Mouse (Mus musculus) CH12.LX (cell line): ENCODE results near the gene Emp1. TPM values are rescaled to one million over a fixed set of nuclear protein-coding genes. Genes with fewer than 3 reads are reported as not detected.

Source experiments
- DNase-seq: peaks from one replicate; pipeline ENCODE4 v3.0.0-alpha.2; 2013; ENCODE audit errors: extremely low read depth
- H3K27ac ChIP-seq: 2 replicates; pipeline ENCODE4 v1.5.1; 2012; ENCODE audit warnings: low read depth, mild to moderate bottlenecking, control low read depth, moderate library complexity; ENCODE audit not compliant: insufficient read depth
- H3K27me3 ChIP-seq: replicated peaks from 2 replicates; pipeline ENCODE3; 2012; ENCODE audit warnings: inconsistent platforms
- H3K36me3 ChIP-seq, 2 experiments: replicated peaks in 1 of 2; 2 replicates each; pipeline versions ENCODE3 to v1.6.1; 2012; ENCODE audit warnings: inconsistent platforms in 1 of 2, low read length in 1 of 2, mild to moderate bottlenecking in 1 of 2, mixed read lengths in 1 of 2, moderate library complexity in 1 of 2; ENCODE audit not compliant: control insufficient read depth in 1 of 2, insufficient read depth in 1 of 2
- H3K4me1 ChIP-seq, 2 experiments: 2 replicates each; pipeline ENCODE4 v1.6.1; 2012; ENCODE audit warnings: inconsistent platforms in 1 of 2, moderate library complexity in 1 of 2; ENCODE audit not compliant: insufficient read depth in 2 of 2, control insufficient read depth in 1 of 2
- H3K4me2 ChIP-seq: 2 replicates; pipeline ENCODE4 v1.6.1; 2012; ENCODE audit warnings: low read depth, mild to moderate bottlenecking, control low read depth; ENCODE audit not compliant: poor library complexity, insufficient read depth, severe bottlenecking
- H3K4me3 ChIP-seq, 3 experiments: fragments of 150-350 bp in 1 of 3; sonication (generic) in 1 of 3; replicated peaks in 1 of 3; 2 replicates each; pipeline versions ENCODE3 to v1.5.1; 2011 to 2012; ENCODE audit warnings: low read depth in 2 of 3, low read length in 2 of 3, mild to moderate bottlenecking in 2 of 3, moderate library complexity in 2 of 3, control low read depth in 1 of 3, improper control_type of control experiment in 1 of 3, inconsistent platforms in 1 of 3, mixed read lengths in 1 of 3; ENCODE audit not compliant: poor library complexity in 1 of 3
- H3K79me2 ChIP-seq: replicated peaks from 2 replicates; pipeline ENCODE4 v1.6.1; 2012; ENCODE audit warnings: mild to moderate bottlenecking, moderate library complexity; ENCODE audit not compliant: control insufficient read depth, poor library complexity, insufficient read depth, severe bottlenecking; ENCODE audit errors: extremely low read depth
- H3K9ac ChIP-seq: 2 replicates; pipeline ENCODE4 v1.6.1; 2012; ENCODE audit warnings: low read depth, mild to moderate bottlenecking, control low read depth, moderate library complexity; ENCODE audit not compliant: insufficient read depth
- H3K9me3 ChIP-seq: replicated peaks from 2 replicates; pipeline ENCODE3; 2012; ENCODE audit warnings: low read length, inconsistent platforms, mixed read lengths
- BHLHE40 ChIP-seq: IDR thresholded peaks from 2 replicates; pipeline ENCODE4 v1.6.1; 2011; ENCODE audit warnings: mild to moderate bottlenecking, low read depth, low read length, improper control_type of control experiment
- CHD1 ChIP-seq: IDR thresholded peaks from 2 replicates; pipeline ENCODE4 v1.6.1; 2012; ENCODE audit warnings: low read depth, low read length, improper control_type of control experiment, inconsistent platforms
- CHD2 ChIP-seq: IDR thresholded peaks from 2 replicates; pipeline ENCODE4 v1.6.1; 2011; ENCODE audit warnings: low read length, improper control_type of control experiment
- CTCF ChIP-seq, 2 experiments: IDR thresholded peaks in 1 of 2; conservative IDR thresholded peaks in 1 of 2; 2 replicates each; pipeline ENCODE4 v1.5.1; 2011 to 2012; ENCODE audit warnings: low read depth in 2 of 2, low read length in 2 of 2, improper control_type of control experiment in 1 of 2, inconsistent platforms in 1 of 2, mild to moderate bottlenecking in 1 of 2, moderate library complexity in 1 of 2
- E2F4 ChIP-seq: IDR thresholded peaks from 2 replicates; pipeline ENCODE4 v1.6.1; 2011; ENCODE audit warnings: low read depth, low read length, improper control_type of control experiment; ENCODE audit not compliant: insufficient replicate concordance
- EP300 ChIP-seq: IDR thresholded peaks from 2 replicates; pipeline ENCODE4 v1.6.1; 2011; ENCODE audit warnings: low read length, improper control_type of control experiment
- ETS1 ChIP-seq: conservative IDR thresholded peaks from 2 replicates; pipeline ENCODE4 v1.6.1; 2012; ENCODE audit warnings: low read depth, mild to moderate bottlenecking, inconsistent platforms, low read length, improper control_type of control experiment, moderate library complexity
- GABPA ChIP-seq: IDR thresholded peaks from 2 replicates; pipeline ENCODE4 v1.6.1; 2012; ENCODE audit warnings: low read depth, low read length, improper control_type of control experiment, inconsistent platforms; ENCODE audit not compliant: insufficient replicate concordance
- HCFC1 ChIP-seq: IDR thresholded peaks from 2 replicates; pipeline ENCODE4 v1.6.1; 2012; ENCODE audit warnings: low read depth, mild to moderate bottlenecking, inconsistent platforms, low read length, improper control_type of control experiment
- IRF4 ChIP-seq: IDR thresholded peaks from 2 replicates; pipeline ENCODE4 v1.6.1; 2014; ENCODE audit warnings: low read depth, mild to moderate bottlenecking, inconsistent platforms, low read length, improper control_type of control experiment
- JUND ChIP-seq: conservative IDR thresholded peaks from 2 replicates; pipeline ENCODE4 v1.6.1; 2011; ENCODE audit warnings: low read depth, low read length, improper control_type of control experiment
- MAX ChIP-seq: IDR thresholded peaks from 2 replicates; pipeline ENCODE4 v1.6.1; 2011; ENCODE audit warnings: low read length, improper control_type of control experiment
- MXI1 ChIP-seq: IDR thresholded peaks from 2 replicates; pipeline ENCODE4 v1.6.1; 2011; ENCODE audit warnings: mild to moderate bottlenecking, low read depth, low read length, improper control_type of control experiment
- NELFE ChIP-seq: IDR thresholded peaks from 2 replicates; pipeline ENCODE4 v1.6.1; 2011; ENCODE audit warnings: low read depth, low read length, improper control_type of control experiment
- PAX5 ChIP-seq: IDR thresholded peaks from 2 replicates; pipeline ENCODE4 v1.6.1; 2012; ENCODE audit warnings: low read length, inconsistent platforms, mixed read lengths
- POLR2A ChIP-seq: IDR thresholded peaks from 2 replicates; pipeline ENCODE4 v1.6.1; 2011; ENCODE audit warnings: low read depth, mild to moderate bottlenecking, improper control_type of control experiment, low read length
- RAD21 ChIP-seq: IDR thresholded peaks from 2 replicates; pipeline ENCODE4 v1.6.1; 2011; ENCODE audit warnings: low read depth, mild to moderate bottlenecking, low read length, improper control_type of control experiment, moderate library complexity
- RCOR1 ChIP-seq: conservative IDR thresholded peaks from 2 replicates; pipeline ENCODE4 v1.6.1; 2012; ENCODE audit warnings: low read depth, mild to moderate bottlenecking, inconsistent platforms, low read length, improper control_type of control experiment
- TBP ChIP-seq: conservative IDR thresholded peaks from 2 replicates; pipeline ENCODE4 v1.6.1; 2011; ENCODE audit warnings: low read depth, low read length, improper control_type of control experiment
- TCF12 ChIP-seq: IDR thresholded peaks from 2 replicates; pipeline ENCODE4 v1.6.1; 2014; ENCODE audit warnings: low read depth, mild to moderate bottlenecking, inconsistent platforms, low read length, improper control_type of control experiment
- UBTF ChIP-seq: IDR thresholded peaks from 2 replicates; pipeline ENCODE4 v1.6.1; 2012; ENCODE audit warnings: low read depth, mild to moderate bottlenecking, inconsistent platforms, low read length, improper control_type of control experiment, moderate library complexity
- ZC3H11A ChIP-seq: IDR thresholded peaks from 2 replicates; pipeline ENCODE4 v1.6.1; 2012; ENCODE audit warnings: low read depth, mild to moderate bottlenecking, inconsistent platforms, low read length, improper control_type of control experiment
- ZKSCAN1 ChIP-seq: IDR thresholded peaks from 2 replicates; pipeline ENCODE4 v1.6.1; 2012; ENCODE audit warnings: low read depth, inconsistent platforms, low read length, improper control_type of control experiment, borderline replicate concordance
- ZMIZ1 ChIP-seq: IDR thresholded peaks from 2 replicates; pipeline ENCODE4 v1.6.1; 2012; ENCODE audit warnings: low read depth, mild to moderate bottlenecking, inconsistent platforms, low read length, improper control_type of control experiment
- ZNF384 ChIP-seq: IDR thresholded peaks from 2 replicates; pipeline ENCODE4 v1.6.1; 2012; ENCODE audit warnings: low read depth, low read length, improper control_type of control experiment, inconsistent platforms
- dilution Hi-C: fragments of 300-500 bp; cut with MboI; formaldehyde crosslinking; loops from 2 replicates; pipeline ENCODE4 v1.14.3; 2020; ENCODE audit warnings: low sequenced_read_pairs; ENCODE audit not compliant: extremely low pct_unique_long_range_greater_than_20kb, extremely low pct_ligation_motif_present
- in situ Hi-C: fragments of 300-500 bp; cut with MboI; formaldehyde crosslinking; loops from 3 replicates; pipeline ENCODE4 v1.14.3; 2019; ENCODE audit warnings: low sequenced_read_pairs, low pct_ligation_motif_present, low pct_unique_long_range_greater_than_20kb, mixed read lengths
- polyA plus RNA-seq: library from polyadenylated mRNA; unstranded; fragments of >175 nt; gene quantifications from 2 replicates; pipeline ENCODE4 v1.2.1, GENCODE M21; 2012; ENCODE audit warnings: low read depth; ENCODE audit not compliant: insufficient read length
- total RNA-seq, 2 experiments: library from RNA; depleted of rRNA; stranded (reverse); fragments of 300-350 nt in 1 of 2; fragments of >200 nt in 1 of 2; gene quantifications; 2 replicates each; pipeline ENCODE4 v1.2.3; 2012 to 2014

Gene Emp1
- total and polyA plus RNA-seq, 3 experiments = 1.9 to 11.3 (median 7.0) TPM

DNA sequence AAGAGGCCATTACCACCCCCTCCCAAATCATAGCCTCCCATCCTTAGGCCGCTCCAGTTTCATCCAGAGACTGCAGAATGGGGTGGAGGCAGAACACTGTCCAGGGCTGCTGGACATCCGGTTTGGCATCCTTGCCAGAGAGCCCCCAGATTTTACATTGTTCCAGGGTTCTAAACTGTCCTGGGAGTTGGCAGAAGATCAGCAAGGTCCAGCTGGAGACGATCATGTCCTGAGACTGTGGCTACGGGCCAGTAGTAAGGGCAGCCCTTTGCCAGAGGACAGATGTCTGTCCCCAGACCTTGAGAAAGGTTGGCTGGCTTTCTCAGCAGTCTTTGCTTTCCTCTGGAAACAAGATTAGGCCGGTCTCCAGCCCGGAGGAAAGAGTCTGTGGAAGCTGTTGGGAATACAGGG is 2.6 kb downstream of the Emp1 start:
- Histone ChIP-seq H3K27ac (no peak overlapping the region), H3K27me3 (no peaks in the 10 kb centered on the region), H3K79me2 (no peaks in the 10 kb centered on the region), H3K36me3 (no peaks in the 10 kb centered on the region), H3K9ac (no peak overlapping the region), H3K4me3 (no peak overlapping the region), H3K4me1 (peaks cover 0 to 32% of the 10 kb centered on the region in 2 experiments; a peak in 3 of 4 replicates), H3K9me3 (no peaks in the 10 kb centered on the region), H3K4me2 (no peak overlapping the region)
- dilution Hi-C loops = no loop called here
- in situ Hi-C loops = loop anchor here (10.0 kb wide), 1 partner anchor 190 kb away; no protein-coding TSS in a partner anchor
- no peak for DNase-seq
- no peak for TF ChIP-seq CHD1

DNA sequence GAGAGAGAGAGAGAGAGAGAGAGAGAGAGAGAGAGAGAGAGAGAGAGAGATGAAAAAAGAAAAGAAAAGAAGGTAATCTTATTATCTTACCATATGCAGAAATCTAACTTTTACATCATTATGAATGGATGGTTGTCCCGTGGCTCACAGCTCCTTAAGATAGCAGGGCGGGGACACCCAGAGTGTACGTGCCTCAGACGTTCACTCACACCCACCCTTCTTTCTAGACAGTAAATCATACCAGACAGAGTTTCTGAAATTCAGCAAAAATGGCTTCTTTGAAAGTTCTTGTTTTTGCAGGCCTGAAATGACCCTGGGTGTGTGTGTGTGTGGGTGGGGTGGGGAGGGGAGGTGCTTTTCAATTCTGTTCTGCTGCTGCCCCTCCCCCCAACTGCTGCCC is 3.3 kb downstream of the Emp1 start:
- Histone ChIP-seq H3K27ac (no peak overlapping the region), H3K79me2 (no peaks in the 10 kb centered on the region), H3K4me3 (no peak overlapping the region), H3K36me3 (no peaks in the 10 kb centered on the region), H3K9me3 (no peaks in the 10 kb centered on the region), H3K9ac (no peak overlapping the region), H3K4me1 (peaks cover 0 to 25% of the 10 kb centered on the region in 2 experiments; a peak in 3 of 4 replicates), H3K4me2 (no peak overlapping the region)
- no peak for DNase-seq
- dilution Hi-C loops = no loop called here
- in situ Hi-C loops = loop anchor here (10.0 kb wide), 1 partner anchor 191 kb away; no protein-coding TSS in a partner anchor
- no peak for TF ChIP-seq MXI1
- TF ChIP-seq BHLHE40 = no peak
- TF ChIP-seq GABPA = no peak
- no peak for TF ChIP-seq TCF12
- no peak for TF ChIP-seq NELFE
- TF ChIP-seq MAX = no peak
- TF ChIP-seq HCFC1 = no peak
- TF ChIP-seq TBP = no peak
- no peak for TF ChIP-seq ZNF384
- no peak for TF ChIP-seq IRF4
- TF ChIP-seq CTCF (conservative IDR thresholded peaks at IDR 0.05 in 1 of 2, IDR thresholded peaks at IDR 0.05 in 1 of 2; ENCODE audit: low read depth in 2 of 2, low read length in 2 of 2) = no peak
- TF ChIP-seq, all 38 proteins: peak for 0
- no peaks in the 10 kb centered on the region for H3K27me3 ChIP-seq

DNA sequence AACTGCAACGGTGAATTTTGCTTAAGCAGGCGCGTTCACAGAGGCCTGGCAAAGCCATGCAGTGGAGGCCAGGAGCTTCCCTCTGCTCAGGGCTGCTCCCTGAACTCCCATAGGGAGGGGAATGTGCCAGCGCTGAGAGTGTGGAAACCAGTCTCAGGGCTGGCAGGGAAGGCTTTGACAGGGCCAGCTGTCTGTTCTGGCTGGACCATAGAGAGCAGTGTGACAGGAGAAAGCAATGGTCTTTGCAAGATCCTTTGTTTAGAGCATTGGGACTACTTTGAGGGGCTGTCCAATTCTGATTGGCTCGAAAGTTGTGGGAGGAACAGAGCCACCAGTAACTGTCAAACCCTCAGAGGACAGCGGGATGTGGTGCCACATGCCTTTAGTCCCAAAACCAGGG is 5.9 kb downstream of the Emp1 start:
- Histone ChIP-seq H3K9me3 (no peaks in the 10 kb centered on the region), H3K4me2 (no peak overlapping the region), H3K4me3 (no peak overlapping the region)
- no peak for DNase-seq
- TF ChIP-seq JUND = no peak
- no peak for TF ChIP-seq EP300
- TF ChIP-seq CHD2 = no peak
- no peak for TF ChIP-seq ZNF384
- TF ChIP-seq RAD21 = no peak
- TF ChIP-seq ZMIZ1 = no peak
- TF ChIP-seq IRF4 = no peak
- TF ChIP-seq POLR2A = no peak
- no peak for TF ChIP-seq ZC3H11A
- no peak for TF ChIP-seq E2F4
- no peak for TF ChIP-seq ZKSCAN1
- no peak for TF ChIP-seq TCF12
- no peak for TF ChIP-seq ETS1
- no peak for TF ChIP-seq PAX5
- TF ChIP-seq UBTF = no peak
- no peak for TF ChIP-seq TBP
- no peak for TF ChIP-seq RCOR1
- TF ChIP-seq BHLHE40 = no peak
- TF ChIP-seq, all 38 proteins: peak for 0
- no peaks in the 10 kb centered on the region for H3K27me3 ChIP-seq
- H3K79me2 ChIP-seq = no peaks in the 10 kb centered on the region
- H3K4me1 ChIP-seq = peaks cover 0 to 11% of the 10 kb centered on the region in 2 experiments; a peak in 2 of 4 replicates
- no peak overlapping the region for H3K9ac ChIP-seq
- in situ Hi-C loops = loop anchor here (10.0 kb wide), 1 partner anchor 193 kb away; no protein-coding TSS in a partner anchor
- H3K27ac ChIP-seq = no peak overlapping the region
- dilution Hi-C loops = no loop called here
- H3K36me3 ChIP-seq = no peaks in the 10 kb centered on the region
